Mouse (Mus musculus) lung, embryonic 15.5 days (tissue): ENCODE data around the gene Adnp. TPM values are rescaled to one million over a fixed set of nuclear protein-coding genes. Genes with fewer than 3 reads are reported as not detected.

Experiments used
- ATAC-seq: fragments of 200-750 bp; cut with Nextera tagmentation; 2 replicates; pipeline ENCODE4 v1.8.0; 2017; ENCODE audit warnings: moderate number of reproducible peaks, borderline replicate concordance; ENCODE audit not compliant: low FRiP score, low TSS enrichment; ENCODE audit errors: extremely low read depth
- H3K27ac ChIP-seq: fragments of 300-500 bp; sonication (generic); 2 replicates; pipeline ENCODE4 v1.5.1; 2015; ENCODE audit warnings: moderate library complexity, mild to moderate bottlenecking, inconsistent platforms
- H3K27me3 ChIP-seq: fragments of 300-500 bp; sonication (generic); 2 replicates; pipeline ENCODE4 v1.6.1; 2015; ENCODE audit warnings: inconsistent platforms
- H3K36me3 ChIP-seq: fragments of 300-500 bp; sonication (generic); 2 replicates; pipeline ENCODE4 v1.6.1; 2015; ENCODE audit warnings: inconsistent platforms
- H3K4me1 ChIP-seq: fragments of 300-500 bp; sonication (generic); 2 replicates; pipeline ENCODE4 v1.6.1; 2015; ENCODE audit warnings: inconsistent platforms
- H3K4me2 ChIP-seq: fragments of 300-500 bp; sonication (generic); 2 replicates; pipeline ENCODE4 v1.6.1; 2015; ENCODE audit warnings: inconsistent platforms, mild to moderate bottlenecking, moderate library complexity
- H3K4me3 ChIP-seq: fragments of 300-500 bp; sonication (generic); 2 replicates; pipeline ENCODE4 v1.5.1; 2015; ENCODE audit warnings: mild to moderate bottlenecking, inconsistent platforms
- H3K9ac ChIP-seq: fragments of 300-500 bp; sonication (generic); 2 replicates; pipeline ENCODE4 v1.6.1; 2015; ENCODE audit warnings: inconsistent platforms
- H3K9me3 ChIP-seq: fragments of 300-500 bp; sonication (generic); 2 replicates; pipeline ENCODE4 v1.6.1; 2016; ENCODE audit warnings: inconsistent platforms
- WGBS: fragments of 180-500 bp; shearing (Covaris S2); methylation state at CpG from one replicate; pipeline ENCODE4 v1.1.7; 2015; 5-methylcytosine and 5-hydroxymethylcytosine counted together
- polyA plus RNA-seq: library from polyadenylated mRNA; unstranded; fragments of >200 nt; fragmentation: Nextera tagmentation; extraction: Ambion mirVana; gene quantifications from 2 replicates; pipeline ENCODE4 v1.2.1, GENCODE M21; 2015

The Adnp gene
- 9.3 and 10.0 TPM in 2 replicates for polyA plus RNA-seq

DNA sequence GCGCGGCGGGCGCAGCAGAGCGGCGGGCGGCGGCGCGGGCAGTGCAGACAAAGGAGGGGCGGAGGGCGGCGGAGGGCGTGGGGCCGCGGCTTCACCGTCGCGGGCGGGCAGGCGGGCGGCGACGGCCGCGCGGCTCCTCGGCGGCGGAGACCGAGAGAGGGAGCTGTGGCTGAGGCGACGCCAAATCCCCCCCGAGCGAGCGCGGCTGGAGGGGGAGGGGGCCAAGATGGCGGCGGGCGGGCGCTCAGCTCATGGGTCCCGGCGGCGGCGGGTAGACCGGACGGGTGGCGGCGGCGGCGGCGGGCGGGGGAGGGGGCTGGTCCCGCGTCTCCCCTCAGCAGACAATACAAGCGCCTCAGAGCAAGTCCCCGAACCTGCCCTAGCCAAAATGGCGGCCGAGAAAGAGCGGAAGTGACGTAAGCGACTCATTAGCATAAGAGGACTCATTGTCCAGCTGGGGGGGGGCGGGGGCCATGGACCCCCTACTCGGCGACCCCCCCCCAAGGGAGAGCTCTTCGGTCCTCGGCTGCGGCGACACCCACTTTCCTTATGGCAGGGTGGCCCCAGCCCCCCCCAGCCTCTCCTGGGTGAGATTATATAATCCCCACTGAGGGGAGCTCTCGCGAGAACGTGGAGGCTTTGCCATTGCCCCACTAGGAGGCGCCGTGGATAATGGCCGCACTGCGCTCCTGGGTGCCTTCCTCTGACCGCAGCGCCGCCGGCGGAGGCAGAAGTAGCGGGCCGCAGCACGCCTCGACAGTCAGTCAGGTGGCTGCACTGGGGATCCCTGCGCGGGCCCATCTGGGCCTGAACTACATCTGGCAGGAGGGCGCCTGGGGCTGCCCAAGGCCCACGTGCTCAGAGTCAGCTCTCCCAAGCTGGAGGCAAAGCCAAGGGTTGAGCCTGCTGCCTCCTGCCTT, at the start of gene Adnp:
Gene Adnp (minus strand): TSS at position 388 of the 920 bp plus-strand sequence.
- Histone ChIP-seq H3K9me3 (no peaks in the 10 kb centered on the region), H3K36me3 (peaks cover 37% of the 10 kb centered on the region; the same call in 1 of the 2 replicates), H3K9ac (peak within 1 kb of the TSS; percentile 99), H3K4me1 (peaks cover 18% of the 10 kb centered on the region), H3K27ac (peak within 1 kb of the TSS; percentile 98), H3K4me2 (peak within 1 kb of the TSS; percentile 75), H3K27me3 (no peaks in the 10 kb centered on the region), H3K4me3 (peak within 1 kb of the TSS; percentile 100)
- WGBS: under 1% methylated on average over 67 of the region's 89 CpGs
- peak; percentile 90 for ATAC-seq

- H3K4me1 ChIP-seq: no peaks in the 10 kb centered on the region
- H3K27me3 ChIP-seq: peaks cover 17% of the 10 kb centered on the region; the same call in 1 of the 2 replicates
- H3K36me3 ChIP-seq: no peaks in the 10 kb centered on the region
- H3K4me3 ChIP-seq: no peak overlapping the region
- no peak overlapping the region for H3K9ac ChIP-seq
- no peaks in the 10 kb centered on the region for H3K9me3 ChIP-seq
- no peak overlapping the region for H3K27ac ChIP-seq
- no peak overlapping the region for H3K4me2 ChIP-seq
- WGBS: 59% methylated on average over 3 of the region's 3 CpGs
- no peak for ATAC-seq
Observed at GRCm38 (mm10) chr2:168256506-168256905, 49.6 kb upstream of the Adnp start.

- no peaks in the 10 kb centered on the region for H3K36me3 ChIP-seq
- no peak overlapping the region for H3K9ac ChIP-seq
- H3K9me3 ChIP-seq: no peaks in the 10 kb centered on the region
- H3K4me3 ChIP-seq: no peak overlapping the region
- no peaks in the 10 kb centered on the region for H3K4me1 ChIP-seq
- peaks cover 15% of the 10 kb centered on the region; the same call in 1 of the 2 replicates for H3K27me3 ChIP-seq
- WGBS: 19% methylated on average over 7 of the region's 7 CpGs
- ATAC-seq: no peak
- H3K27ac ChIP-seq: no peak overlapping the region
- no peak overlapping the region for H3K4me2 ChIP-seq
Observed at GRCm38 (mm10) chr2:168253822-168254221, 46.9 kb upstream of the Adnp start.

DNA sequence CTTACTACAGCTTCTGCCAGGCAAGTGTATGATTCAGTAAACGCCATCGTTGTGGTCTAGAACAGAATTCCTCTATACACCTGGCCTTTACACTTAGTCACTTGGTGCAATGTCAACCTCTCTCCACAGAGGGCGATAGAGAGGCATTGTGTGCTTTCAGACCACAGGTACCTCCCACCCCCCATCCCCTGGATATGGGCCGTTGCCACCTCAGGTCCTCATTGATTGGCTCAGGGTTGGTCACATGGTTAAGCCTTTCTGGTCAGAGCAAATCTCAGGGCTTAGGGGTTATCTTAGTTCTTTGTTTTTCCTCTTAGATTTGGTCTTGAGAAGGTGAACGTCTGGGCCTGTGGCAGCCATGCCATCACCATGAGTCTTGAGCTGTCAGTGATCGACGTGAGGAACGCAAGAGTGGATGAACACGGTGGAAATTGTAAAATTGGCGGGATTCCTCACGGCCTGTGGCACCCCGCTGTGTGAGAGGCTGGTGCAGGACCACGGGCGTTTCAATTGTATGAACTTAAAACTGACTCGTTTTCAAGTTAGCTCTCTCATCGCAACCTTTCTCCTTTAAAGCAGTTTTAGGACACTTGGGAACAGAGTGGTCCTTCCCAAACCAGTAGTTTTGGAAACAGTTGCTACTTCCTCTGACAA, 45.9 kb upstream of the Adnp start:
- Histone ChIP-seq H3K4me3 (no peak overlapping the region), H3K4me1 (no peaks in the 10 kb centered on the region), H3K9me3 (no peaks in the 10 kb centered on the region), H3K27ac (no peak overlapping the region), H3K27me3 (peaks cover 15% of the 10 kb centered on the region; the same call in 1 of the 2 replicates), H3K9ac (no peak overlapping the region), H3K4me2 (0 out of 2 replicates have a peak overlapping the region, but pooled peaks have one; percentile 11), H3K36me3 (no peaks in the 10 kb centered on the region)
- WGBS: 15% methylated on average over 16 of the region's 16 CpGs
- peak; percentile 51; the same call in 1 of the 2 replicates for ATAC-seq

DNA sequence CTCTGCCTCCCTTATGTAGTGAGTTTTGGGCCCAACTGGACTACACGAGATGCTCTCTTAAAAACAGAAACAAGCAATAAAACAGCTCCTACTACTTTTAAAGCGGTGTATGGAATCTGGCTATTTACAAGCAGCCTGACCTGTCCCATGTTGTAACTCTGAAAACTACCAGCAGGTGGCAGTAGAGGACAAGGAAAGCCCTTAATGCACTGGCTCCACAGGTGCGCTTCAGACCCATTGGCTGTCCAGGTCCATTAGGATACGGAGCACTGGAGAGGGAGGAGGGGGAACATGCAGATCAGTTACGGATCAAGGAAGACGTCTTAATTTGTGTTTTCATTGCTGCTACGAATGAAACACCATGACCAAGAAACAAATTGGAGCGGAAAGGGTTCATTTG, 43.4 kb upstream of the Adnp start:
- H3K36me3 ChIP-seq: no peaks in the 10 kb centered on the region
- ATAC-seq: no peak
- WGBS: 16% methylated on average over 8 of the region's 8 CpGs
- H3K9ac ChIP-seq: no peak overlapping the region
- H3K27ac ChIP-seq: no peak overlapping the region
- peaks cover 18% of the 10 kb centered on the region; the same call in 1 of the 2 replicates for H3K27me3 ChIP-seq
- no peak overlapping the region for H3K4me3 ChIP-seq
- no peaks in the 10 kb centered on the region for H3K4me1 ChIP-seq
- no peaks in the 10 kb centered on the region for H3K9me3 ChIP-seq
- no peak overlapping the region for H3K4me2 ChIP-seq

- Histone ChIP-seq H3K4me1 (no peaks in the 10 kb centered on the region), H3K36me3 (no peaks in the 10 kb centered on the region), H3K4me3 (no peak overlapping the region), H3K27me3 (peaks cover 19% of the 10 kb centered on the region; the same call in 1 of the 2 replicates), H3K9me3 (no peaks in the 10 kb centered on the region), H3K9ac (no peak overlapping the region), H3K4me2 (no peak overlapping the region), H3K27ac (no peak overlapping the region)
- no peak for ATAC-seq
- 19% methylated on average over 2 of the region's 2 CpGs for WGBS
Observed at GRCm38 (mm10) chr2:168248856-168249245, 41.9 kb upstream of the Adnp start.

- Histone ChIP-seq H3K9me3 (no peaks in the 10 kb centered on the region), H3K27me3 (peaks cover 19% of the 10 kb centered on the region; the same call in 1 of the 2 replicates), H3K4me1 (no peaks in the 10 kb centered on the region), H3K4me3 (no peak overlapping the region), H3K36me3 (no peaks in the 10 kb centered on the region), H3K4me2 (no peak overlapping the region), H3K9ac (no peak overlapping the region), H3K27ac (no peak overlapping the region)
- 69% methylated on average over 8 of the region's 8 CpGs for WGBS
- no peak for ATAC-seq
Observed at GRCm38 (mm10) chr2:168248167-168248855, 41.4 kb upstream of the Adnp start.

DNA sequence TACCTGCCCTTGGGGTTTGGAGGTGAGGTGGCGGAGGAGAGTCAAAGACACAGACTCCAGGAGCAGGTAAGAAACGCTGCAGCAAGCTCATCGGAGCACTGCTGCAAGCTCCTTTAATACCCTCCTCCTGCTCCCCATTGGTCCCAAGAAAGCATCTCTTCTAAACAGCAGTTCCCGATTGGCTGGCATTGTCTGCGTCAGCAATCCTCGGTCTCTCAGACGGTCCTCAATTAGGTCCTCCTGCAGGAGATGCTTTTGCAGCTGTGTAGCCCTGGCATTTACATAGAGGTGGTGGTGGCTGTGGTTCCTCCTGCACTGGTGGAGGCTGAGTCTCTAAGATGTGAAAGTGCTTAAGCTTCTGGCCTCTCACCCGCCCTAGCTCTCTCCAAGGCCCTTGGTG, 38.7 kb upstream of the Adnp start:
- ATAC-seq: no peak
- Histone ChIP-seq H3K4me2 (no peak overlapping the region), H3K4me3 (no peak overlapping the region), H3K4me1 (no peaks in the 10 kb centered on the region), H3K27me3 (peaks cover 7% of the 10 kb centered on the region; the same call in 1 of the 2 replicates), H3K36me3 (no peaks in the 10 kb centered on the region), H3K9ac (no peak overlapping the region), H3K9me3 (no peaks in the 10 kb centered on the region), H3K27ac (no peak overlapping the region)
- WGBS: 33% methylated on average over 8 of the region's 8 CpGs

DNA sequence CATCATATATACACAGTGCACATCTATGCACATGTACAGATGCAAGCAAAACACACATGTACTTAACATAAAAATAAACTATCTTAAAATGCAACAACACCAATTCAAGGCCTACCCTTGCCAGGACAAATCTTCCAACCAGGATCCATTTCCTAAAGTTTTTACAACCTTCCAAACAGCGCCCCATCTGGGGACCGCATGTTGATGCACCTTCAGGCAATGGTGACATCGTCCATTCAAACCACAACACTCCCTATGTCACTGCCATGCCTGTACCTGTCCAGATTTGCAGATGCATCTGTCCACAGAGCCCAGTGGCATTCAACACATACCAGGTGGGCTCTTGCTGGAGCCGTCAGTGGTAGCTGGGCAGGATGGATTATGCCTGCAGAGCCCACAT, 36.4 kb upstream of the Adnp start:
- Histone ChIP-seq H3K27ac (no peak overlapping the region), H3K4me1 (no peaks in the 10 kb centered on the region), H3K36me3 (no peaks in the 10 kb centered on the region), H3K4me2 (no peak overlapping the region), H3K9me3 (no peaks in the 10 kb centered on the region), H3K4me3 (no peak overlapping the region), H3K9ac (no peak overlapping the region), H3K27me3 (peaks cover 7% of the 10 kb centered on the region; the same call in 1 of the 2 replicates)
- WGBS: 77% methylated on average over 4 of the region's 4 CpGs
- ATAC-seq: no peak

- no peaks in the 10 kb centered on the region for H3K36me3 ChIP-seq
- H3K4me2 ChIP-seq: no peak overlapping the region
- no peak overlapping the region for H3K9ac ChIP-seq
- no peak overlapping the region for H3K27ac ChIP-seq
- H3K27me3 ChIP-seq: peaks cover 7% of the 10 kb centered on the region; the same call in 1 of the 2 replicates
- H3K4me3 ChIP-seq: no peak overlapping the region
- H3K4me1 ChIP-seq: no peaks in the 10 kb centered on the region
- ATAC-seq: no peak
- H3K9me3 ChIP-seq: no peaks in the 10 kb centered on the region
Observed at GRCm38 (mm10) chr2:168242841-168243240, 35.9 kb upstream of the Adnp start.

DNA sequence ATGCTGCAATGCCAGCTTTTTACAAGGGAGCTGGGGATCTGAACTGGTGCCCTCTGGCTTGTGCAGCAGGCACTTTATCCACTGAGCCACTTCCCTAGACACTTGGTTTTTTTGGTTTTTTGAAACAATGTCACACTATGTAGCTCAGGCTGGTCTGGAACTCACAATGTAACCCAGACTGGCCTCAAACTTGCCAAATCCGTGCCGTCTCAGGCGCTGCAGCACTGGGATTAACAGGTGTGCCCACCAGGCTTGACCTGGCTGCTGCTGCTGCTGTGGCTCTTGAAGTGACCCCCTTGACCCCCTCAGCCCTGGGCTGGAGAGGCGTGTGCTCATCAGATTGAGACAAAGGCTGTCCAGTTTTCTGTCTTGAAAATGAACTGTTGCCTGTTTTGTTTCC, 31.4 kb upstream of the Adnp start:
- H3K4me1 ChIP-seq: no peaks in the 10 kb centered on the region
- peaks cover 9% of the 10 kb centered on the region for H3K36me3 ChIP-seq
- no peaks in the 10 kb centered on the region for H3K9me3 ChIP-seq
- H3K27me3 ChIP-seq: 0 out of 2 replicates have a peak, but pooled peaks cover 3% of the 10 kb centered on the region
- no peak overlapping the region for H3K4me3 ChIP-seq
- ATAC-seq: no peak
- WGBS: 91% methylated on average over 4 of the region's 4 CpGs
- no peak overlapping the region for H3K27ac ChIP-seq
- no peak overlapping the region for H3K4me2 ChIP-seq
- no peak overlapping the region for H3K9ac ChIP-seq
